Mouse (Mus musculus) erythroblast, embryonic 14.5 days (primary cell): ENCODE data around the gene Ptov1.

Experiments
- GATA1 ChIP-seq: IDR thresholded peaks from 2 replicates; pipeline ENCODE4 v1.6.1; 2012; ENCODE audit warnings: low read length, inconsistent platforms, mixed read lengths
- TAL1 ChIP-seq: IDR thresholded peaks from 3 replicates; pipeline ENCODE4 v1.6.1; 2012; ENCODE audit warnings: low read length, inconsistent platforms, mixed read lengths

DNA sequence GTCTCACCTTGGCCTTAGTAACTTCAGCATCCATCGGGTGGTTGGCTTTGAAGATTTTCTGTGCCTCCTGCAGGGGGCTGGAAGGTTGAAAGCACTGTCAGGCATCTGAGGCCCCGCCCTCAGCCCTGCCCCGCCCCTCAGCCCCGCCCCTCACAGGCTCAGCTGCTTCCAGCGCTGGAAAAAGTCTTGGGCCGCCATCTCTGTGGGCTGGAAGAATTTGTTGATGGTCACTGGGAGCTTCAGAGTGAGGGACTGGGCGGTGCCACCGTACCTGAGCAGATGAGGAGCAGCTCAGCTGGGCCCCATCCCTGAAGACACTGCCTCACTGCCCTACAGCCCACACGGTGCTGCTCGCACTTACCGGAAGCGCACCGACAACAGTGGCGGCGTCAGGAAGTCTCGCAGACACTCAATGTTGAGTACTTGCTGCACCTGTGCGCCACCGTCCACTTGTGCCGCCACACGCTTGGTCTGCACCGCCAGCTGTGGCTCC lies 31.7 kb upstream of the Ptov1 start:
- TF ChIP-seq GATA1 (no peak), TAL1 (no peak)
